Mouse (Mus musculus) liver, embryonic 14.5 days (tissue): ENCODE results near the gene Gm10282. TPM values are rescaled to one million over a fixed set of nuclear protein-coding genes. Genes with fewer than 3 reads are reported as not detected.

Experiments used
- ATAC-seq: fragments of 200-750 bp; cut with Nextera tagmentation; 2 replicates; pipeline ENCODE4 v1.8.0; 2017; ENCODE audit warnings: moderate number of reproducible peaks, mild to moderate bottlenecking, moderate library complexity; ENCODE audit not compliant: insufficient read depth
- DNase-seq, 3 experiments: peaks; one replicate each; pipeline ENCODE4 v3.0.0-alpha.2; 2012 to 2013; ENCODE audit warnings: low read depth in 3 of 3, low spot score in 3 of 3
- H3K27ac ChIP-seq: fragments of 300-500 bp; sonication (generic); 2 replicates; pipeline ENCODE4 v1.5.1; 2014; ENCODE audit warnings: moderate library complexity, mild to moderate bottlenecking, control low read depth, inconsistent platforms
- H3K27me3 ChIP-seq: fragments of 300-500 bp; sonication (generic); 2 replicates; pipeline ENCODE4 v1.6.1; 2014; ENCODE audit warnings: mild to moderate bottlenecking, low read length, moderate library complexity; ENCODE audit not compliant: control insufficient read depth, insufficient read depth
- H3K36me3 ChIP-seq: fragments of 300-500 bp; sonication (generic); replicated peaks from 2 replicates; pipeline ENCODE4 v1.6.1; 2014; ENCODE audit warnings: low read depth; ENCODE audit not compliant: control insufficient read depth, insufficient read depth
- H3K4me1 ChIP-seq, 2 experiments: fragments of 200-500 bp in 1 of 2; fragments of 300-500 bp in 1 of 2; sonication (generic) in 1 of 2; replicated peaks; 2 replicates each; pipeline ENCODE4 v1.6.1; 2012 to 2014; ENCODE audit warnings: antibody characterized with exemption in 1 of 2, inconsistent platforms in 1 of 2, low read length in 1 of 2; ENCODE audit not compliant: control insufficient read depth in 2 of 2, insufficient read depth in 2 of 2
- H3K4me2 ChIP-seq: fragments of 300-500 bp; sonication (generic); 2 replicates; pipeline ENCODE4 v1.6.1; 2014; ENCODE audit warnings: low read depth, mild to moderate bottlenecking, control low read depth, moderate library complexity
- H3K4me3 ChIP-seq, 2 experiments: fragments of 200-500 bp in 1 of 2; fragments of 300-500 bp in 1 of 2; sonication (generic) in 1 of 2; 2 replicates each; pipeline ENCODE4 v1.5.1; 2012 to 2014; ENCODE audit warnings: low read depth in 2 of 2, low read length in 2 of 2, mild to moderate bottlenecking in 2 of 2, control low read depth in 1 of 2, inconsistent platforms in 1 of 2, moderate library complexity in 1 of 2; ENCODE audit not compliant: insufficient read depth in 1 of 2
- H3K9ac ChIP-seq: fragments of 300-500 bp; sonication (generic); replicated peaks from 2 replicates; pipeline ENCODE4 v1.6.1; 2014; ENCODE audit warnings: mild to moderate bottlenecking, control low read depth, moderate library complexity
- H3K9me3 ChIP-seq: fragments of 300-500 bp; sonication (generic); 2 replicates; pipeline ENCODE4 v1.6.1; 2016; ENCODE audit warnings: low read length, mixed read lengths; ENCODE audit not compliant: control insufficient read depth
- CTCF ChIP-seq: IDR thresholded peaks from 2 replicates; pipeline ENCODE4 v1.5.1; 2016; ENCODE audit warnings: antibody characterized with exemption, low read depth, control low read depth
- EP300 ChIP-seq: IDR thresholded peaks from 2 replicates; pipeline ENCODE4 v1.6.1; 2016; ENCODE audit warnings: antibody characterized with exemption, low read depth
- WGBS: fragments of 180-500 bp; shearing (Covaris S2); extraction: QIAGEN DNeasy Blood & Tissue Kit; methylation state at CpG from one replicate; pipeline ENCODE4 v1.1.7; 2014; ENCODE audit not compliant: insufficient replicate concordance; 5-methylcytosine and 5-hydroxymethylcytosine counted together
- polyA plus RNA-seq, 2 experiments: library from polyadenylated mRNA; depleted of rRNA in 1 of 2; stranded (reverse) in 1 of 2; unstranded in 1 of 2; fragments of >200 nt; fragmentation: Nextera tagmentation in 1 of 2; extraction: Ambion mirVana in 1 of 2; gene quantifications; 2 replicates each; pipeline versions ENCODE4 v1.2.1 to v1.2.3; 2012 to 2014

Gm10282 gene
- polyA plus RNA-seq, 2 experiments = 7.3 to 7.4 TPM

- Histone ChIP-seq H3K9ac (no peak overlapping the region), H3K27ac (no peak overlapping the region), H3K4me1 (peaks cover 0 to 5% of the 10 kb centered on the region in 2 experiments; a peak in 2 of 4 replicates), H3K4me2 (no peak overlapping the region), H3K36me3 (no peaks in the 10 kb centered on the region), H3K9me3 (no peaks in the 10 kb centered on the region), H3K4me3 (no peak overlapping the region), H3K27me3 (no peaks in the 10 kb centered on the region)
- ATAC-seq (no peak), DNase-seq (no peak)
- 19% methylated on average over 2 of the region's 2 CpGs for WGBS
- no peak for TF ChIP-seq EP300
- TF ChIP-seq CTCF = no peak
These were observed 14.0 kb downstream of the Gm10282 start for GRCm38 (mm10) chr8:72291104-72291503.

GRCm38 (mm10) chr8:72289051-72289450 is 16.0 kb downstream of the Gm10282 start:
- ATAC-seq (no peak), DNase-seq (no peak)
- no peak overlapping the region for H3K27ac ChIP-seq
- peaks cover 0 to 7% of the 10 kb centered on the region in 2 experiments; a peak in 2 of 4 replicates for H3K4me1 ChIP-seq
- no peaks in the 10 kb centered on the region for H3K9me3 ChIP-seq
- H3K27me3 ChIP-seq = no peaks in the 10 kb centered on the region
- no peak overlapping the region for H3K4me3 ChIP-seq
- H3K36me3 ChIP-seq = no peaks in the 10 kb centered on the region
- TF ChIP-seq CTCF = no peak
- TF ChIP-seq EP300 = no peak
- H3K4me2 ChIP-seq = no peak overlapping the region
- no peak overlapping the region for H3K9ac ChIP-seq

- DNase-seq (no peak), ATAC-seq (no peak)
- TF ChIP-seq EP300 (no peak), CTCF (no peak)
- no peak overlapping the region for H3K4me2 ChIP-seq
- H3K9ac ChIP-seq = no peak overlapping the region
- peaks cover 0 to 7% of the 10 kb centered on the region in 2 experiments; a peak in 2 of 4 replicates for H3K4me1 ChIP-seq
- no peaks in the 10 kb centered on the region for H3K27me3 ChIP-seq
- no peaks in the 10 kb centered on the region for H3K36me3 ChIP-seq
- WGBS = 18% methylated on average over 4 of the region's 4 CpGs
- H3K27ac ChIP-seq = no peak overlapping the region
- no peaks in the 10 kb centered on the region for H3K9me3 ChIP-seq
- no peak overlapping the region for H3K4me3 ChIP-seq
These were observed 19.8 kb downstream of the Gm10282 start for GRCm38 (mm10) chr8:72285285-72285684.

- H3K9me3 ChIP-seq = no peaks in the 10 kb centered on the region
- H3K4me3 ChIP-seq = no peak overlapping the region
- H3K9ac ChIP-seq = no peak overlapping the region
- no peaks in the 10 kb centered on the region for H3K36me3 ChIP-seq
- H3K4me2 ChIP-seq = no peak overlapping the region
- DNase-seq = no peak
- H3K27me3 ChIP-seq = no peaks in the 10 kb centered on the region
- no peak overlapping the region for H3K27ac ChIP-seq
- 0 out of 2 replicates have a peak, but pooled peaks have one; percentile 23 for ATAC-seq
- 17% methylated on average over 3 of the region's 3 CpGs for WGBS
- TF ChIP-seq EP300 (no peak), CTCF (no peak)
- H3K4me1 ChIP-seq = peaks cover 0 to 14% of the 10 kb centered on the region in 2 experiments; a peak in 3 of 4 replicates
These were observed 23.4 kb downstream of the Gm10282 start for GRCm38 (mm10) chr8:72281634-72282033.

GRCm38 (mm10) chr8:72279151-72279550 is 25.9 kb downstream of the Gm10282 start:
- no peaks in the 10 kb centered on the region for H3K36me3 ChIP-seq
- H3K9ac ChIP-seq = no peak overlapping the region
- no peaks in the 10 kb centered on the region for H3K27me3 ChIP-seq
- no peak overlapping the region for H3K27ac ChIP-seq
- peaks cover 0 to 7% of the 10 kb centered on the region in 2 experiments; a peak in 3 of 4 replicates for H3K4me1 ChIP-seq
- DNase-seq (no peak), ATAC-seq (no peak)
- no peak overlapping the region for H3K4me3 ChIP-seq
- WGBS = 55% methylated on average over 7 of the region's 7 CpGs
- H3K9me3 ChIP-seq = no peaks in the 10 kb centered on the region
- TF ChIP-seq CTCF (no peak), EP300 (no peak)
- no peak overlapping the region for H3K4me2 ChIP-seq
